10 mouse cellular contexts compared by ENCODE assay signal in genomic region chr3:51728456-51728855, GRCm38 (mm10).
DNase-seq lines count a peak whose midpoint lies in the region; ATAC-seq and TF ChIP-seq lines count a peak whose summit lies in the region.
"Had no signal": no experiment of that assay in that cellular context is flagged by ENCODE, and none has a peak within 500 bp of the region (broad histone marks: within the 10 kb centered on the region; RNA-seq: fewer than 3 reads in every experiment).

No protein-coding gene starts in this region.

- H3K4me2 ChIP-seq in kidney, postnatal 0 days (ENCODE audit: low read length), result no peak overlapping the region
- no peak overlapping the region for H3K4me2 ChIP-seq in embryonic facial prominence, embryonic 13.5 days
- peak overlapping the region; percentile 62 for H3K4me2 ChIP-seq in liver, embryonic 16.5 days (ENCODE audit: low read depth, low read length)

- 37% methylated on average over 12 of the region's 12 CpGs for WGBS in kidney, postnatal 0 days
- WGBS in embryonic facial prominence, embryonic 13.5 days, result 82% methylated on average over 12 of the region's 12 CpGs
- WGBS in liver, embryonic 16.5 days (ENCODE audit: insufficient replicate concordance), result 8% methylated on average over 12 of the region's 12 CpGs

- H3K4me1 ChIP-seq in kidney, postnatal 0 days (replicated peaks; ENCODE audit: insufficient read depth, low read length), result peaks cover 27% of the 10 kb centered on the region; the same call in 1 of the 2 replicates
- 0 out of 2 replicates have a peak, but pooled peaks cover 9% of the 10 kb centered on the region for H3K4me1 ChIP-seq in embryonic facial prominence, embryonic 13.5 days
- peaks cover 38% of the 10 kb centered on the region for H3K4me1 ChIP-seq in liver, embryonic 16.5 days (ENCODE audit: control insufficient read depth, low read depth, low read length)

- peak overlapping the region; percentile 70; the same call in 1 of the 2 replicates for H3K27ac ChIP-seq in kidney, postnatal 0 days
- H3K27ac ChIP-seq in embryonic facial prominence, embryonic 13.5 days, result 0 out of 2 replicates have a peak overlapping the region, but pooled peaks have one; percentile 19
- H3K27ac ChIP-seq in liver, embryonic 16.5 days (ENCODE audit: low read length), result peak overlapping the region; percentile 92

- H3K36me3 ChIP-seq in kidney, postnatal 0 days (ENCODE audit: insufficient read depth, low read length), result no peaks in the 10 kb centered on the region
- H3K36me3 ChIP-seq in embryonic facial prominence, embryonic 13.5 days, result no peaks in the 10 kb centered on the region
- H3K36me3 ChIP-seq in liver, embryonic 16.5 days (ENCODE audit: control insufficient read depth, insufficient read depth), result no peaks in the 10 kb centered on the region

- H3K27me3 ChIP-seq in kidney, postnatal 0 days (ENCODE audit: insufficient read depth, low read length), result no peaks in the 10 kb centered on the region
- no peaks in the 10 kb centered on the region for H3K27me3 ChIP-seq in embryonic facial prominence, embryonic 13.5 days
- H3K27me3 ChIP-seq in liver, embryonic 16.5 days (ENCODE audit: control insufficient read depth, insufficient read depth, low read depth, low read length), result no peaks in the 10 kb centered on the region

- H3K9ac ChIP-seq in kidney, postnatal 0 days (ENCODE audit: low read depth, low read length), result no peak overlapping the region
- H3K9ac ChIP-seq in embryonic facial prominence, embryonic 13.5 days, result no peak overlapping the region
- peak overlapping the region; percentile 58; the same call in 1 of the 2 replicates for H3K9ac ChIP-seq in liver, embryonic 16.5 days (ENCODE audit: low read depth, low read length)

- peak; percentile 44 for DNase-seq in kidney, postnatal 0 days (ENCODE audit: low spot score)
- no peak for DNase-seq in kidney, postnatal 4 days
- no peak for DNase-seq in right cerebral cortex, postnatal 4 days
- DNase-seq in adrenal gland, postnatal 10 days, result no peak
- DNase-seq in adrenal gland, adult (ENCODE audit: inconsistent age in 2 of 2, low spot score in 1 of 2), result no peak
- DNase-seq: kidney, adult 11 months; thymus, postnatal 14 days had no signal

- no peaks in the 10 kb centered on the region for H3K9me3 ChIP-seq in kidney, postnatal 0 days (replicated peaks; ENCODE audit: low read length)
- H3K9me3 ChIP-seq in embryonic facial prominence, embryonic 13.5 days, result no peaks in the 10 kb centered on the region
- H3K9me3 ChIP-seq in liver, embryonic 16.5 days (replicated peaks; ENCODE audit: control insufficient read depth, low read length), result no peaks in the 10 kb centered on the region

- peak; percentile 36; the same call in 1 of the 2 replicates for ATAC-seq in kidney, postnatal 0 days (replicated peaks; ENCODE audit: low FRiP score, low read depth)
- ATAC-seq in embryonic facial prominence, embryonic 13.5 days (ENCODE audit: insufficient number of reproducible peaks, insufficient read depth, low FRiP score, low TSS enrichment, low read depth), result no peak
- ATAC-seq in hematopoietic stem cell, adult 5-6 weeks (replicated peaks in 1 of 2; ENCODE audit: insufficient read depth in 1 of 2, low FRiP score in 2 of 2, low TSS enrichment in 1 of 2, low read depth in 1 of 2, poor library complexity in 2 of 2, severe bottlenecking in 2 of 2), result peak; percentile 37 to 51; a peak in 3 of 4 replicates
- peak; percentile 97 for ATAC-seq in liver, embryonic 16.5 days (ENCODE audit: low read depth)

- no peak overlapping the region for H3K4me3 ChIP-seq in kidney, postnatal 0 days (replicated peaks; ENCODE audit: low read depth, low read length)
- H3K4me3 ChIP-seq in embryonic facial prominence, embryonic 13.5 days, result no peak overlapping the region
- peak overlapping the region; percentile 15 for H3K4me3 ChIP-seq in liver, embryonic 16.5 days (ENCODE audit: low read depth, low read length)

- no peak for TF ChIP-seq CTCF in kidney, postnatal 0 days (IDR thresholded peaks at IDR 0.05; ENCODE audit: low read depth)

Comparison
In these comparisons a context has a peak if more than half of its experiments do, and no peak if none do; other contexts are left out.
1. H3K27ac ChIP-seq: peak in every context shown above with its lines; median percentile 92 in liver, embryonic 16.5 days; 70 in kidney, postnatal 0 days; 19 in embryonic facial prominence, embryonic 13.5 days.